Mouse (Mus musculus) hindbrain, embryonic 16.5 days (tissue): ENCODE measurements at regions not wholly inside any gene's neighbourhood (a gene's known extent, or its start where the extent isn't known, plus 50 kb on each side); places are given as distances from the start of the nearest gene placed in this dataset.

Experiments
- ATAC-seq: fragments of 200-750 bp; cut with Nextera tagmentation; 2 replicates; pipeline ENCODE4 v1.8.0; 2017; ENCODE audit warnings: moderate TSS enrichment, moderate library complexity
- H3K27ac ChIP-seq: fragments of 300-500 bp; sonication (generic); 2 replicates; pipeline ENCODE4 v1.5.1; 2014; ENCODE audit warnings: low read depth, mild to moderate bottlenecking, control low read depth, low read length, moderate library complexity
- H3K27me3 ChIP-seq: fragments of 300-500 bp; sonication (generic); replicated peaks from 2 replicates; pipeline ENCODE4 v1.6.1; 2014; ENCODE audit warnings: low read length; ENCODE audit not compliant: control insufficient read depth, insufficient read depth
- H3K36me3 ChIP-seq: fragments of 300-500 bp; sonication (generic); 2 replicates; pipeline ENCODE4 v1.6.1; 2014; ENCODE audit warnings: mild to moderate bottlenecking, low read length, moderate library complexity, mixed read lengths; ENCODE audit not compliant: control insufficient read depth, insufficient read depth
- H3K4me1 ChIP-seq: fragments of 300-500 bp; sonication (generic); 2 replicates; pipeline ENCODE4 v1.6.1; 2014; ENCODE audit warnings: low read depth, low read length; ENCODE audit not compliant: control insufficient read depth, insufficient read depth
- H3K4me2 ChIP-seq: fragments of 300-500 bp; sonication (generic); 2 replicates; pipeline ENCODE4 v1.6.1; 2014; ENCODE audit warnings: mild to moderate bottlenecking, low read length, control low read depth, moderate library complexity
- H3K4me3 ChIP-seq: fragments of 300-500 bp; sonication (generic); 2 replicates; pipeline ENCODE4 v1.5.1; 2014; ENCODE audit warnings: mild to moderate bottlenecking, low read length, control low read depth, moderate library complexity
- H3K9ac ChIP-seq: fragments of 300-500 bp; sonication (generic); 2 replicates; pipeline ENCODE4 v1.6.1; 2014; ENCODE audit warnings: low read depth, mild to moderate bottlenecking, control low read depth, low read length, moderate library complexity
- H3K9me3 ChIP-seq: fragments of 300-500 bp; sonication (generic); 2 replicates; pipeline ENCODE4 v1.6.1; 2014; ENCODE audit warnings: mild to moderate bottlenecking, low read length, moderate library complexity; ENCODE audit not compliant: control insufficient read depth
- WGBS: fragments of 180-500 bp; shearing (Covaris S2); extraction: QIAGEN DNeasy Blood & Tissue Kit; methylation state at CpG from one replicate; pipeline ENCODE4 v1.1.7; 2014; 5-methylcytosine and 5-hydroxymethylcytosine counted together

DNA sequence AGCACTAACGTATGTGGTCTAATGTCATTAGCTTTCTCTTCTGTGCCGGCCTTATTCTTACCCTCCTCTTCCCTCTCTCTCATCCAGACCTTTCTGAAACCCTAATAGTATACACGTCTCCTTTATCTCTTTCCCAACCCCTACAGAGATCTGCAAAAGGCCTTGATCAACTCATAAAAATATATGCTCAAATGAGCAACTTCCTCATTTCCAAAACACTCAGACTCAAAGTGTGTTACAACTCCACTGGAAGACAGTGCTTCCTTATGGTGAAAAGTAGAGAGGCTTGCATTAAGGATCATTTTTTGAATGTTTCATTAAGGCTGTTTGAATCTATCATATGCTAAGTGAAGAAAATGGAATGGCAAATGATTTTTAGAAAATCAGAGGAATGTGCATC is 1060.1 kb upstream of the Slc10a2 start:
- Histone ChIP-seq H3K9me3 (no peaks in the 10 kb centered on the region), H3K27me3 (no peaks in the 10 kb centered on the region), H3K4me2 (no peak overlapping the region), H3K4me3 (no peak overlapping the region), H3K4me1 (no peaks in the 10 kb centered on the region), H3K27ac (no peak overlapping the region), H3K36me3 (no peaks in the 10 kb centered on the region), H3K9ac (no peak overlapping the region)
- no peak for ATAC-seq
- WGBS = 60% methylated on average over 3 of the region's 3 CpGs

DNA sequence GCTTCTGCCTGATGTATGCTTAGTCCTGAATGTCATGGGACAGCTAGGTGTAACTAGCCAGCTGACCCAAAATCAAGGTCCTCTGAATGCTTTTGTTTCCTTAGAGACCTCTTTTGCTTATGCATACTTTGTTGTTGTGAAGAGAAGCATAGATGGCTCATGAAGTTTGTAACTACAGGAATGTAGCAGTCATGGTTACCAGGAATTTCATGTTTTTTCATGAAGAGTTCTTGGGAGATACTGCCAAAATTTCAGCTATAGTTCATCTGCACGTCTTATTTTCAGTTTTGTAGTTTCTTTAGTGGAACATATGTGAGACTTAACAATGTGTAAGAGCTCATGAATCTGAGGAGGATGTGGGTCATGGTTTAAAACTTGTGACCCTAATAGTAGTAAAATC is 1059.6 kb upstream of the Slc10a2 start:
- H3K4me1 ChIP-seq = no peaks in the 10 kb centered on the region
- no peak for ATAC-seq
- no peak overlapping the region for H3K4me3 ChIP-seq
- 74% methylated on average over 1 of the region's 1 CpGs for WGBS
- no peak overlapping the region for H3K4me2 ChIP-seq
- no peaks in the 10 kb centered on the region for H3K27me3 ChIP-seq
- no peaks in the 10 kb centered on the region for H3K9me3 ChIP-seq
- H3K27ac ChIP-seq = no peak overlapping the region
- no peaks in the 10 kb centered on the region for H3K36me3 ChIP-seq
- no peak overlapping the region for H3K9ac ChIP-seq

DNA sequence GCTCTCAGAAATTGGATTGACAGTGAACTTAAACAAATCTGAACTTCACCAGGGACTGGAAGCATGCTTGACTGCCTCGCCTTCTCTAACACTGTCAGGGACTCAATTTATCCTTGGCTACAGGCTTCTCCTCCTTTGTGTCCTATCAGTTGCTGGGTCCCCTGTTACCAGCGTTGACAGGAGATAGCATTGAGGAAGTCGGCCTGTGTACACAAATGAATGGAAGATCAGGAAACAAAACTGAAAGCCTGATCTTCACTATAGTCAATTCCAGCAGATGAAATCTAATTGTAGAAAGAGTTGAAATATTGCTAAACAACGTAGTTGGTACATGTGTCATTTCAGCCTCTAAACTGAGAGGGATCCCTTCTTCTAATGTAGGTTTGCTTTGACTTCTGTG is 1039.4 kb upstream of the Slc10a2 start:
- H3K36me3 ChIP-seq = no peaks in the 10 kb centered on the region
- H3K9me3 ChIP-seq = no peaks in the 10 kb centered on the region
- H3K4me1 ChIP-seq = no peaks in the 10 kb centered on the region
- no peak overlapping the region for H3K4me2 ChIP-seq
- H3K4me3 ChIP-seq = no peak overlapping the region
- 74% methylated on average over 4 of the region's 4 CpGs for WGBS
- no peak overlapping the region for H3K9ac ChIP-seq
- no peak for ATAC-seq
- H3K27ac ChIP-seq = no peak overlapping the region
- no peaks in the 10 kb centered on the region for H3K27me3 ChIP-seq

DNA sequence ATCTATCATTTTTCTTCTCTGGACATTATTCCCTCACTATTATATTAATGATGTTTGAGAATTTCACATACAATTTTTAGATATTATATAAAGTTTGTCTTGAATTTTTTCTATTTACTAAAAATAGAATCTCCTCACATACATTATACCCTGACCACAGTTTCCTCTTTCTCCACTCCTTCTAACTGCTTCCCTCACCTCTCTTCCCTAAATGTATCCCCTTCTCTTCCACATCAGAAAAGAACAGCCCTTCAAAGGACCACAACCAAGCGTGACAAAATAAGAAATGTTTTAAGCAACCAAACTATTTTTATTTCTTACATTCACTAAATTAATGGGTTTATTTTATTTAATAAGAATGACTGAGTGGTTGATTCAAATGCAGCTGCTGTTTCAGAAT is 1034.9 kb upstream of the Slc10a2 start:
- Histone ChIP-seq H3K9ac (no peak overlapping the region), H3K4me2 (no peak overlapping the region), H3K36me3 (no peaks in the 10 kb centered on the region), H3K27me3 (no peaks in the 10 kb centered on the region), H3K4me1 (no peaks in the 10 kb centered on the region), H3K27ac (no peak overlapping the region), H3K9me3 (no peaks in the 10 kb centered on the region), H3K4me3 (no peak overlapping the region)
- no peak for ATAC-seq
- 80% methylated on average over 1 of the region's 1 CpGs for WGBS

DNA sequence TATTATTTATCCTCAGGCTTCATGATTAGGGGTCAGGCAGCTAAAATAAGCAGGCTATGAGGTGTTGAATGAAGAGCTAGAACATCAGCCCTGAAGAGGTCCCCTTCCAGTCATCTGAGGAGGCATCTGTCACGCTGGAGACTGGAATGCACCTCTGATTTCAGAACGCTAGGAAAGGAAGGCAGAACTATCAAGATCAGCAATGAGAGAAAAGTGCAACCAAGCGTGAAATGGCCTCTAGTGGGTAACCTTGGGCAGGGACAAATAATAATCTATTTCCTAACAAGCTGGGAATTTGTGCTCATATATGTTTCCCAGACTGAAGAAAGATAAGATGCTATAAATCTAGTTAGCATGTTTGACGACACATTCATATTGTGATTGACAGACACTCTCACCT is 1034.0 kb upstream of the Slc10a2 start:
- no peak for ATAC-seq
- H3K9ac ChIP-seq = no peak overlapping the region
- no peaks in the 10 kb centered on the region for H3K27me3 ChIP-seq
- H3K4me3 ChIP-seq = no peak overlapping the region
- no peaks in the 10 kb centered on the region for H3K4me1 ChIP-seq
- no peak overlapping the region for H3K4me2 ChIP-seq
- no peak overlapping the region for H3K27ac ChIP-seq
- H3K36me3 ChIP-seq = no peaks in the 10 kb centered on the region
- H3K9me3 ChIP-seq = no peaks in the 10 kb centered on the region
- 40% methylated on average over 4 of the region's 4 CpGs for WGBS

DNA sequence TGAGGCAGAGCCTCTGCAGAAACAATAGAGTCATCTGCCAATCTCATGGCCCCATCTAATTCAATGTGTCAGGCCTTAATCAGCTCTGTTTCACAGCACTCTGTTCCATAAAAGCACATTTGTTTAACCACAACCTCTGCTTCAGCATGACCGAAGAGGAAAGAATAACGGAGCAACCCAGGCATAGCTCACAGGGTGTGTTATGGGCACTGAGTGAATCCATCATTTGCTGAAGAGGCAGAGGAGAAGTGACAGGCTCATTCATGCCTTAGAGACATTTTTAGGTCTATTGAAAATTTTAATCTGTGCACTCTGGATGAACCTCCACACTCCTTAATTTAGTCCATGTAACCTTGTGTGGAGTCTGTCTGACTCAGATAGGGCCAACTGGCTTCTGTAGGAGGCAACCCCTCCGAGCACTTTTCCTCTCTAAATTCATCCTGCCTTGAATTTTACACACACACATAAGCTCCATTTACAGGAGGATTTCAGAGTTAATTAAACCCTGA is 1027.1 kb upstream of the Slc10a2 start:
- H3K4me1 ChIP-seq = no peaks in the 10 kb centered on the region
- H3K4me3 ChIP-seq = no peak overlapping the region
- no peaks in the 10 kb centered on the region for H3K36me3 ChIP-seq
- peak; percentile 93 for ATAC-seq
- no peak overlapping the region for H3K9ac ChIP-seq
- no peak overlapping the region for H3K27ac ChIP-seq
- WGBS = 10% methylated on average over 3 of the region's 3 CpGs
- no peaks in the 10 kb centered on the region for H3K27me3 ChIP-seq
- H3K9me3 ChIP-seq = no peaks in the 10 kb centered on the region
- H3K4me2 ChIP-seq = no peak overlapping the region

DNA sequence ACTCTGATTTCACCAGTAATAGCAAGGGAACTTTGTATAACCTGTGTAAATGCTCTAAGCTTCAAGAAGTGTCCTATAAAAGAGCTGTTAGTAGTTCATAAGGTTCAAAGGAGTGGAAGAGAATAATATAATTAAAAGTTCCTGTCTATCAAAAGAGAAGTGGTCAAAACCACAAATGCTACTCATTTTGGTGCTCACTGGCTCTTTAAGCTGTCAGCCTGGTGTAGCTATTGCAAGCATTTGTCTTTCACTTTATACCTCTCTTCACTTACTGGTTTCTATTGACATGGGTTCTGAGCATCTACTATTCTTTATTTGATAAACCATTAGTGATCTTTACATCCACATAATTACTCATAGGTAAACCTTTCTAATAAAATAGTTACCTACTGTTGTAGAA is 1020.1 kb upstream of the Slc10a2 start:
- H3K4me3 ChIP-seq = no peak overlapping the region
- no peaks in the 10 kb centered on the region for H3K36me3 ChIP-seq
- no peak overlapping the region for H3K9ac ChIP-seq
- H3K27ac ChIP-seq = no peak overlapping the region
- H3K4me1 ChIP-seq = no peaks in the 10 kb centered on the region
- ATAC-seq = no peak
- no peaks in the 10 kb centered on the region for H3K9me3 ChIP-seq
- no peak overlapping the region for H3K4me2 ChIP-seq
- no peaks in the 10 kb centered on the region for H3K27me3 ChIP-seq

DNA sequence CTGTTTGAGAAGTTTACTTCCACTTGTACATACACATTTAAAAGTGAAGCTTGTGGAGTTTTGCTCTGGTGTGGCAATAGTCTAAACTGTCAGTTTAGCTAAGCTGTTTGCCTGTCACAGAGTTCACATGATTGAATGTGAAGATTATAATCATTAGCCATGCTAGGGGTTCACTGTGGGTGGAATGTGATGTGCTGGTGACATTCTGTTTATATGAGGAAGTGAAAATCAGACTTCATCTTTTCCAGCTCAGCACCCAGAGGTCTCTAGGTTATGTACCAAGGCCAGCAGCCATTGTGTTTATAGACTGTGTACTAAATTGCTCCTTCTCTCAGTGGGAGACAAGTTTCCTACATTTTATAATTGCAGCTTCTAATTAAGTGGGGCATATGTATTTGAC is 1014.4 kb upstream of the Slc10a2 start:
- H3K4me3 ChIP-seq = no peak overlapping the region
- no peak overlapping the region for H3K27ac ChIP-seq
- no peak overlapping the region for H3K4me2 ChIP-seq
- no peaks in the 10 kb centered on the region for H3K4me1 ChIP-seq
- H3K9ac ChIP-seq = no peak overlapping the region
- no peaks in the 10 kb centered on the region for H3K36me3 ChIP-seq
- no peak for ATAC-seq
- no peaks in the 10 kb centered on the region for H3K9me3 ChIP-seq
- H3K27me3 ChIP-seq = no peaks in the 10 kb centered on the region

DNA sequence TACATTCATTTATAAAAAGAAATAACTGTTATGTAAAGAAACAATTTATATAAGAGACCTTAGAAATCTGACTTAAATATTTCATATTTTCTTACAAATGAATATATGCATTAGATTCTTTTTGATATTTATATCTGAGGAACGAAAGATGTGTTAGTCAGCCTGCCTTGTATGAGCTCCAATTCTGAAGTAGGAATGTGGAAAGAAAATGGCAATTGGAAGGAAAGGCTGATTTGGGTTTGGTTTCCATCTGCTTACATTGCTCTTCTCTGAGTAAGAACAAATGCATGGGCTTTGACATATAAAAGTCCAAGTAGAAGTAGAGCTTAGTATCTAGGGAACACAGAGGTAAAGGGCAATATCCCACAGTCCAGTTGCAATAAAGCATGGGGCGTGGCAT is 1006.2 kb upstream of the Slc10a2 start:
- H3K36me3 ChIP-seq = no peaks in the 10 kb centered on the region
- no peak overlapping the region for H3K4me3 ChIP-seq
- WGBS = 93% methylated on average over 2 of the region's 2 CpGs
- no peaks in the 10 kb centered on the region for H3K9me3 ChIP-seq
- ATAC-seq = no peak
- H3K4me1 ChIP-seq = no peaks in the 10 kb centered on the region
- H3K27me3 ChIP-seq = no peaks in the 10 kb centered on the region
- H3K4me2 ChIP-seq = no peak overlapping the region
- H3K9ac ChIP-seq = no peak overlapping the region
- no peak overlapping the region for H3K27ac ChIP-seq

DNA sequence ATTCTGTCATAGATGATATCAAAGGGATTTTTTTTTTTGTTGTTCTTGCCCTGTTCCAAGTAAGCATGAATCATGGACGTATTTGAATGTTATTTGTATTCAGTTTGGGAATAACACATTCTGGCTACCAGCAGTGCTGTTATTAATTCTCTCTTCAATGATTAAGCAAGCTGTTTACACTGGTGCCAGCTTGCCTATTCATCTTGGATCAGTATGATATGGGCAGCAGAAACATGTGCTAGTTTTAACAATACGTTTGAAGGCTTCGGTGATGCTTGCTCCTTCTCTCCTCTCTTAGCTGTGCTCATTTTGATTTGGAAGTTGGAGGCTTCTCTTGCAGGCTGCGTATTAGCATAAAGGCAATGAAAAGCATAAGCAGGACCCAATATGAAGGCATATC is 984.9 kb upstream of the Slc10a2 start:
- Histone ChIP-seq H3K9me3 (no peaks in the 10 kb centered on the region), H3K27me3 (no peaks in the 10 kb centered on the region), H3K4me3 (no peak overlapping the region), H3K4me1 (no peaks in the 10 kb centered on the region), H3K36me3 (no peaks in the 10 kb centered on the region), H3K27ac (no peak overlapping the region), H3K9ac (no peak overlapping the region), H3K4me2 (no peak overlapping the region)
- WGBS = 70% methylated on average over 4 of the region's 4 CpGs
- no peak for ATAC-seq
